Mouse (Mus musculus) stomach, embryonic 14.5 days (tissue): ENCODE data around the gene Fjx1. TPM values are rescaled to one million over a fixed set of nuclear protein-coding genes. Genes with fewer than 3 reads are reported as not detected.

Source experiments
- ATAC-seq: fragments of 200-750 bp; cut with Nextera tagmentation; 2 replicates; pipeline ENCODE4 v1.8.0; 2017; ENCODE audit warnings: low read depth, moderate TSS enrichment; ENCODE audit not compliant: insufficient number of reproducible peaks, insufficient read depth, low FRiP score
- H3K27ac ChIP-seq: fragments of 300-500 bp; sonication (generic); 2 replicates; pipeline ENCODE4 v1.5.1; 2014; ENCODE audit warnings: mild to moderate bottlenecking, low read length, moderate library complexity, mixed read lengths
- H3K27me3 ChIP-seq: fragments of 300-500 bp; sonication (generic); 2 replicates; pipeline ENCODE4 v1.6.1; 2014; ENCODE audit warnings: low read length, control low read depth, mixed read lengths; ENCODE audit not compliant: control insufficient read depth, insufficient read depth
- H3K36me3 ChIP-seq: fragments of 300-500 bp; sonication (generic); 2 replicates; pipeline ENCODE4 v1.6.1; 2014; ENCODE audit warnings: mild to moderate bottlenecking, control low read depth, low read length, moderate library complexity, mixed read lengths; ENCODE audit not compliant: control insufficient read depth, insufficient read depth
- H3K4me1 ChIP-seq: fragments of 300-500 bp; sonication (generic); 2 replicates; pipeline ENCODE4 v1.6.1; 2014; ENCODE audit warnings: low read length, control low read depth, mixed read lengths; ENCODE audit not compliant: control insufficient read depth, insufficient read depth
- H3K4me2 ChIP-seq: fragments of 300-500 bp; sonication (generic); replicated peaks from 2 replicates; pipeline ENCODE4 v1.6.1; 2014; ENCODE audit warnings: low read depth, low read length, control low read depth
- H3K4me3 ChIP-seq: fragments of 300-500 bp; sonication (generic); 2 replicates; pipeline ENCODE4 v1.5.1; 2014; ENCODE audit warnings: low read depth, low read length, control low read depth
- H3K9ac ChIP-seq: fragments of 300-500 bp; sonication (generic); replicated peaks from 2 replicates; pipeline ENCODE4 v1.6.1; 2014; ENCODE audit warnings: low read depth, mild to moderate bottlenecking, control low read depth, low read length, moderate library complexity, mixed read lengths
- H3K9me3 ChIP-seq: fragments of 300-500 bp; sonication (generic); 2 replicates; pipeline ENCODE4 v1.6.1; 2016; ENCODE audit warnings: low read depth, low read length, control low read depth; ENCODE audit not compliant: control insufficient read depth
- WGBS: fragments of 180-500 bp; shearing (Covaris S2); extraction: QIAGEN DNeasy Blood & Tissue Kit; methylation state at CpG from one replicate; pipeline ENCODE4 v1.1.7; 2014; 5-methylcytosine and 5-hydroxymethylcytosine counted together
- polyA plus RNA-seq: library from polyadenylated mRNA; unstranded; fragments of >200 nt; fragmentation: Nextera tagmentation; extraction: Ambion mirVana; gene quantifications from 2 replicates; pipeline ENCODE4 v1.2.1, GENCODE M21; 2014

The Fjx1 gene
- 6.3 and 9.1 TPM in 2 replicates for polyA plus RNA-seq

DNA sequence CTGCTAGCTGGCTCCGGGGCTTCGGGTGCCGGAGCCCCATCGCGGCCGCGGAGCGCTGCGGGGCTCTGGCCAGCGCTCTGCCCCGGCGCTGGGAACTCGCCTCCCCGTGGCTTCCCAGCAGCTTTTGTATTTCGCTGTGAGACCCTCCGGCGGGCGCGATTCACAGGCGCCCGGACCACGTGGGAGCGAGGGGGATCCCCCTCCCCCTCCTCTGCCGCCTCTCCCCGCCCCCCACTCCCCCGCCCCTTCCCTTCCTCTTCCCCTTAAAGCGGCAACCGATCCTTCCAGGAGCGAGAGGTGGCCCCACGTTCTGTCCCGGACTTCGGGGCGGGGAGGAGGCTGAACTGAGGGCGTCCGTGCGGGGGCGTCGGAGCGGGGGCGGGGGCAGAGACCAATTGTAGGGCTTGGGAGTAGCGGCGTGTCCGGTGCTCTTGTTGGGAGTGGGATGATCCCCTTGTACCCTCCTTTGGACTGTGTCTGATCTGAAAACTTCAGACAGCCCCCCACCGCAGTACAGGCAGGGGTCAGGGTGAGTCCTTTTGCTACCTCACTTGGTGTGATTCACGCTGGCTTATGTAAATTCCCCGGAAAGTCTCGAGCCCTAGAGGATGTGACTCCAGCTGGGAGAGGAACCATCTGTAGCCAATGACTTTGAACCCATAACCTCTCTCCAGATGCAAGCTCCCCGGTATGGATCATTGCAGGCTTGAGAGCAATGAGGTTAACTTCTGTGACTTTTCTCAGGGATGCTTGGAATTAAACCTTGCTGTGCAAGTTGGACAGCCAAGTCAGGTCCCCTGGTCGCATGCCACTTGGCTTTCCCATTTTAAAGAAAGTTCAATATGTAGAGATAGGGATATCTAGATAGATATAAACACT lies at the start of gene Fjx1:
Fjx1 (minus strand) TSS at position 829 of the 879 bp plus-strand sequence.
- peaks cover 8% of the 10 kb centered on the region; the same call in 1 of the 2 replicates for H3K4me1 ChIP-seq
- WGBS, result under 1% methylated on average over 34 of the region's 49 CpGs
- peak; percentile 59 for ATAC-seq

DNA sequence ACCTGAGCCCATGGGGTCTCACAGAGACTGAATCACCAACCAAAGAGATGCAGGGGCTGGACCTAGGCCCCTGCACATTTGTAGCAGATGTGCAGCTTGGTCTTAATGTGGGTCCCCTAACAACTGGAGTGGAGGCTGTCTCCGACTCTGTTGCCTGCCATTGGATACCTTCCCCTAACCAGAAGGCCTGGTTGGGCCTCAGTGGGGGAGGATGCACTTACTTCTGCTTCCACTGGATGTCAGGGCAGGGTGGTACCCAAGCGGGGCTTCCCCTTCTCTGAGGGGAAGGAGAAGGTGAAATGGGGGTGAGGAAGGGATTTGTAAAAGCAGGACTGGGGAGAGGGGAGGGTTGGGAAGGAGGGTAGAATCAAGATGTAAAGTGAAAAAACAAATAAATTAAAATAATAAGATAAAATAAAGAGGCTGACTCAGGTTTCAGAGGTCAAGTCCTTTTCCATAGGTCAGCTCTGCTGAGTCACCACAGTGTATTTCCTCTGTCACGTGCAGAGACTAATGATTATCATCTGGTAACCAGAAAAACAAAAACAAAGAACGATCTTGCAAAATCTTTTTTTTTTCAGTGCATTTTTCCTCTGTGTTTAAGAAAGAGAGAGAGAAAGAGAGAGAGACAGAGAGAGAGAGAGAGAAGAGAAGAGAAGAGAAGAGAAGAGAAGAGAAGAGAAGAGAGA lies 47.8 kb upstream of the Fjx1 start:
- no peak for ATAC-seq
- peaks cover 6% of the 10 kb centered on the region; the same call in 1 of the 2 replicates for H3K4me1 ChIP-seq
- no peaks in the 10 kb centered on the region for H3K36me3 ChIP-seq
- H3K27me3 ChIP-seq, result no peaks in the 10 kb centered on the region
- no peak overlapping the region for H3K4me3 ChIP-seq
- H3K9ac ChIP-seq, result no peak overlapping the region
- 41% methylated on average over 4 of the region's 4 CpGs for WGBS
- H3K27ac ChIP-seq, result no peak overlapping the region
- H3K4me2 ChIP-seq, result no peak overlapping the region
- H3K9me3 ChIP-seq, result no peaks in the 10 kb centered on the region

More for the DNA sequence above, at the start of gene Fjx1:
- Histone ChIP-seq H3K27ac (peak within 1 kb of the TSS; percentile 89), H3K4me3 (peak within 1 kb of the TSS; percentile 82), H3K4me2 (peak within 1 kb of the TSS; percentile 98), H3K36me3 (no peaks in the 10 kb centered on the region), H3K9me3 (no peaks in the 10 kb centered on the region), H3K27me3 (no peaks in the 10 kb centered on the region), H3K9ac (peak within 1 kb of the TSS; percentile 88)

DNA sequence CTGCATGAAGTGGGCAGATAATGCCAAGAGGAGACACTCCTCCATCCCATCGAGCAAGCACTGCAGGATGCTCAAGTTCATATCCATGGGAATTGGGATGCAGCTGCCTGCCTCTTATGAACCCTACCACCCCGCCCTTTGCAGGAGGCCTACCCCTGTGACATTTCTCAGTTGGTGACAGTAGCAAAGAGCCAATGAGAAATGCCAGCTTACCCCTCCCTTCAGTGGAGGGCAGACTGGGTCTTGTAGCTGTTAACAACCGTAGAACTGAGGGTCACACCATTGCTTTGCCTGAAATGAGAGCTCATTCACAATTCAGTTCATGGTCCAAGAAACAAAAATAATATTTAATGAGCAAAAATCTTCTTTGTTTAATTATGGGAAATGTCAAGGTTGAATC lies 28.4 kb upstream of the Fjx1 start:
- Histone ChIP-seq H3K27me3 (no peaks in the 10 kb centered on the region), H3K4me3 (no peak overlapping the region), H3K36me3 (no peaks in the 10 kb centered on the region), H3K4me2 (no peak overlapping the region), H3K9me3 (no peaks in the 10 kb centered on the region), H3K4me1 (no peaks in the 10 kb centered on the region), H3K27ac (no peak overlapping the region), H3K9ac (no peak overlapping the region)
- WGBS, result 73% methylated on average over 3 of the region's 3 CpGs
- no peak for ATAC-seq

DNA sequence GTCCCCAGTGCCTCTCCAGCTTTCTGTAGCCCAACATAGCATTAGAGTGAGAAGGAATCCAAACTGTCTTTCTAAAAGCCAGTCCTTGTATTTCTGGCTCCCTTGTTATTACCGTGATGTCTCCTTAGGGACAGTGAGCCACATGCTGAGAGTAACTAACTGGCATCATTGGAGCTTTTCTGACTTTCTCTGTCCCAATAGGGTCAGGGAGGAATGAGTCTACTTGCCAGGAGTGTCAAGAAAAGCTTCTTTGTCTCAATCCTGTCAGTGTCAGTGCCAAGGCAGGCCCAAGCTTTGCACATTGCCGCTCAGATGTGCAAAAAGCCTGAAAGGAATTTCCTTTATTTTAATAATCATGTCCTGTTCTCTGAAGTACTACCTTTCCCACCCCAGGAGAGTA lies 23.8 kb upstream of the Fjx1 start:
- no peaks in the 10 kb centered on the region for H3K9me3 ChIP-seq
- no peak overlapping the region for H3K4me3 ChIP-seq
- H3K36me3 ChIP-seq, result no peaks in the 10 kb centered on the region
- no peak overlapping the region for H3K27ac ChIP-seq
- no peak overlapping the region for H3K9ac ChIP-seq
- 86% methylated on average over 2 of the region's 2 CpGs for WGBS
- no peak overlapping the region for H3K4me2 ChIP-seq
- H3K4me1 ChIP-seq, result no peaks in the 10 kb centered on the region
- H3K27me3 ChIP-seq, result no peaks in the 10 kb centered on the region
- no peak for ATAC-seq

DNA sequence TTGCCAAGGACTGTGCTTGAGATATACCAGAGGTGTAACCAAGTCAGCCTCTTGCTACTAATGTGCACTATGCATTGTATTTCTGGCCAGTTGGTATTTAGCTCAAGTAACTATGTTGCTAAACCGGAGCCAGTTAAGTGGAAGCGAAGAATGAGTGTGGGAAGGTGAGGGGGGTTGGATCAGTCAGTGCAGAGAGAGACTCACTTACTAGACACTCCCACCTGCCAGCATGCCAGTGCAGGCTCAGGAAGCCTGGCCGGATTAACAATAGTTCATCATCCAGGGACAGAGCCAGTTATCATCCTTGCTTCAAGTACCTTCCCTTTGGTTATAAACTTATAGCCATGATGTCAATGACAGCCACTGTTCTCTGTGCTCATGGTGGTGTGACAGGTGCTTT lies 16.3 kb upstream of the Fjx1 start:
- ATAC-seq, result no peak
- Histone ChIP-seq H3K4me1 (peaks cover 4% of the 10 kb centered on the region; the same call in 1 of the 2 replicates), H3K27me3 (no peaks in the 10 kb centered on the region), H3K9me3 (no peaks in the 10 kb centered on the region), H3K36me3 (no peaks in the 10 kb centered on the region), H3K27ac (no peak overlapping the region), H3K4me2 (no peak overlapping the region), H3K4me3 (no peak overlapping the region), H3K9ac (no peak overlapping the region)
- 70% methylated on average over 3 of the region's 3 CpGs for WGBS

DNA sequence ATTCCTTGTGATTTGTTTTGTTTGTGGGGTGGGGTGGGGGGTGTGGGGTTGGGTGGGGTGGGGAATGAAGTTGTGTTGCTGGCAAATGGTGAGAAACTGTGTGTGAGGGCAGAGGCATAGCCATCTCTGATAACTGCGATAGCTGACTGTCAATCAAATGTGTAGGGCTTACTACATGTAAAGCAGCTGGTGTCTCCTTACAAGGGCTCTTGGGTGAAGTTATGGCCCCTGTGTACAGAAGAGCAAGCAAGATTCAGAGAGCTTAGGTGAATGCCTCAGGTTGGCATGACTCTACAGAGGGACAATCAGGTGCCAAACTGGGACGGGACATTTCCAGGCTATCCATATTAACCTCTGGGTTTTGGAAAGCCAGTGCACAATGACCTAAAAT lies 12.0 kb upstream of the Fjx1 start:
- H3K27ac ChIP-seq, result no peak overlapping the region
- 0 out of 2 replicates have a peak, but pooled peaks have one; percentile 25 for ATAC-seq
- H3K4me2 ChIP-seq, result no peak overlapping the region

GRCm38 (mm10) chr2:102463587-102464341 lies 11.5 kb upstream of the Fjx1 start:
- no peaks in the 10 kb centered on the region for H3K9me3 ChIP-seq
- 36% methylated on average over 12 of the region's 12 CpGs for WGBS
- 0 out of 2 replicates have a peak, but pooled peaks have one; percentile 23 for ATAC-seq
- no peaks in the 10 kb centered on the region for H3K36me3 ChIP-seq
- H3K9ac ChIP-seq, result no peak overlapping the region
- H3K27ac ChIP-seq, result peak overlapping the region; percentile 52; the same call in 1 of the 2 replicates
- H3K4me2 ChIP-seq, result no peak overlapping the region
- peaks cover 4% of the 10 kb centered on the region; the same call in 1 of the 2 replicates for H3K4me1 ChIP-seq
- H3K27me3 ChIP-seq, result no peaks in the 10 kb centered on the region
- no peak overlapping the region for H3K4me3 ChIP-seq

More for the DNA sequence above, 12.0 kb upstream of the Fjx1 start:
- no peak overlapping the region for H3K4me3 ChIP-seq
- no peaks in the 10 kb centered on the region for H3K27me3 ChIP-seq
- no peaks in the 10 kb centered on the region for H3K36me3 ChIP-seq
- H3K9me3 ChIP-seq, result no peaks in the 10 kb centered on the region
- H3K4me1 ChIP-seq, result peaks cover 4% of the 10 kb centered on the region; the same call in 1 of the 2 replicates
- WGBS, result 74% methylated on average over 2 of the region's 2 CpGs
- H3K9ac ChIP-seq, result no peak overlapping the region

DNA sequence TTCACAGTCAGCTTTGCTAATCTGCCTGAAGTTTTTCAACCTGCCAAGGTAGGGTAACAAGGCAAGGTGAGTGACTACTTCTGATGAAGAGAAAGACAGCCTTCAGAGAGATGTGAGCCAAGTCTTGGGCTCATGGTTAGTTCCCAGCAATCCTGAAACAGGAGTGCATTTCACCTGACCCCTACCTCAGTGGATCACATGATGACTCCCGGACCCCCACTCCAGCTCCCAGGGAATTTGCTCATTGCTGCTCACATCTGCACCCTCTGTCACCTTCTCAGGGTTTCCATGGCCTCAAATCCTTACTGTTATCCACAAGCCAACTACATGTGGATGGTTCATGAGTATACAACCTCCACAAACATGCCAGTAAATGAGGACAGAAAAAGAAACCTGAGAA lies 9.2 kb upstream of the Fjx1 start:
- no peak overlapping the region for H3K27ac ChIP-seq
- ATAC-seq, result no peak
- H3K4me2 ChIP-seq, result no peak overlapping the region
- H3K36me3 ChIP-seq, result no peaks in the 10 kb centered on the region
- H3K4me3 ChIP-seq, result no peak overlapping the region
- H3K9me3 ChIP-seq, result no peaks in the 10 kb centered on the region
- WGBS, result 82% methylated on average over 1 of the region's 1 CpGs
- no peaks in the 10 kb centered on the region for H3K27me3 ChIP-seq
- no peak overlapping the region for H3K9ac ChIP-seq
- H3K4me1 ChIP-seq, result peaks cover 4% of the 10 kb centered on the region; the same call in 1 of the 2 replicates
